Mouse (Mus musculus) G1E (cell line): ENCODE measurements around the gene Cdhr5. TPM values are rescaled to one million over a fixed set of nuclear protein-coding genes. Genes with fewer than 3 reads are reported as not detected.

Source experiments
- ATAC-seq: 2 replicates; pipeline ENCODE4 v1.8.0; 2016; ENCODE audit warnings: mild to moderate bottlenecking; ENCODE audit not compliant: insufficient number of reproducible peaks, poor library complexity, low FRiP score, severe bottlenecking; ENCODE audit errors: extremely low read depth
- DNase-seq: peaks from one replicate; pipeline ENCODE4 v3.0.0; 2012; ENCODE audit warnings: low spot score
- H3K27me3 ChIP-seq: 2 replicates; pipeline ENCODE4 v1.6.1; 2012; ENCODE audit warnings: mild to moderate bottlenecking, low read length, inconsistent platforms; ENCODE audit not compliant: insufficient read depth
- H3K36me3 ChIP-seq: replicated peaks from 2 replicates; pipeline ENCODE3; 2012; ENCODE audit warnings: mild to moderate bottlenecking, inconsistent platforms
- H3K4me1 ChIP-seq: 2 replicates; pipeline ENCODE4 v1.6.1; 2012; ENCODE audit warnings: low read depth, low read length, inconsistent platforms, mixed read lengths; ENCODE audit not compliant: insufficient read depth
- H3K4me3 ChIP-seq: 2 replicates; pipeline ENCODE4 v1.5.1; 2012; ENCODE audit warnings: low read depth, mild to moderate bottlenecking, inconsistent platforms, low read length, moderate library complexity, mixed read lengths
- H3K9me3 ChIP-seq: replicated peaks from 2 replicates; pipeline ENCODE4 v1.6.1; 2012; ENCODE audit warnings: inconsistent platforms
- CTCF ChIP-seq: IDR thresholded peaks from 2 replicates; pipeline ENCODE4 v1.5.1; 2012; ENCODE audit warnings: low read depth, low read length, inconsistent platforms, mixed read lengths
- GATA1 ChIP-seq: IDR thresholded peaks from 2 replicates; pipeline ENCODE4 v1.6.1; 2012; ENCODE audit warnings: borderline replicate concordance, low read length, inconsistent platforms, mixed read lengths
- GATA2 ChIP-seq: IDR thresholded peaks from 2 replicates; pipeline ENCODE4 v1.6.1; 2012; ENCODE audit warnings: low read depth, low read length, inconsistent platforms, borderline replicate concordance
- POLR2AphosphoS5 ChIP-seq: IDR thresholded peaks from 2 replicates; pipeline ENCODE4 v1.6.1; 2012; ENCODE audit warnings: low read depth, low read length, inconsistent platforms; ENCODE audit not compliant: insufficient replicate concordance
- TAL1 ChIP-seq: conservative IDR thresholded peaks from 2 replicates; pipeline ENCODE4 v1.6.1; 2012; ENCODE audit warnings: low read depth, low read length, inconsistent platforms, mixed read lengths
- polyA plus RNA-seq: library from polyadenylated mRNA; stranded (reverse); fragments of >175 nt; gene quantifications from 2 replicates; pipeline ENCODE4 v1.2.3, GENCODE M21; 2012
- total RNA-seq, 2 experiments: library from RNA; stranded (forward) in 1 of 2; stranded (reverse) in 1 of 2; fragments of 200-1000 nt in 1 of 2; fragments of >200 nt in 1 of 2; fragmentation: Nextera tagmentation in 1 of 2; gene quantifications; 2 replicates each; pipeline ENCODE4 v1.2.3; 2014 to 2017

The Cdhr5 gene
- total and polyA plus RNA-seq, 3 experiments, result 0.05 TPM; not detected in 2

DNA sequence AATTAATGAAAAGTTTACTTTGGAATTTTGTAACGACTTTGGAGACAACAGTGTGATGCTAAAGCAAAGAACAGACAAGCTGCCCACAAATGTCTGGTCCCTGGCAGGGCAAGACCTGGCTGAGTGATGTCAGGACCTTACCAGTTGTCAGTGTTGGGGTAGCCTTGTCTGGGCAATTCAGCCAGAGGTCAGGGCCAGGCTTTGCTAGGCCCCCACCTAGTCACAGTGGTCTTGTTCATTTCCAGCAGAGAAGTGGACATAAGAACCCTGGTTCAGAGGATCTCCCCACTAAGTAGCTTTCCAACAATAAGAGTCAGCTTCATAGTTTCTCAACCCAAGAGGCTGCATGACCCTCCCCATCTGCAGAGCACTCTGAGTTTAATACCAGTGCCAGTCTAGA lies 56.2 kb downstream of the Cdhr5 start:
- Histone ChIP-seq H3K27me3 (no peaks in the 10 kb centered on the region), H3K36me3 (peaks cover 47% of the 10 kb centered on the region), H3K9me3 (no peaks in the 10 kb centered on the region), H3K4me1 (peaks cover 73% of the 10 kb centered on the region), H3K4me3 (peak overlapping the region; percentile 99)
- DNase-seq (no peak), ATAC-seq (no peak)
- TF ChIP-seq POLR2AphosphoS5 (no peak), GATA2 (no peak), TAL1 (no peak), CTCF (no peak), GATA1 (no peak)

GRCm38 (mm10) chr7:141219558-141220099 lies 57.0 kb downstream of the Cdhr5 start:
- Histone ChIP-seq H3K9me3 (no peaks in the 10 kb centered on the region), H3K27me3 (no peaks in the 10 kb centered on the region), H3K36me3 (peaks cover 47% of the 10 kb centered on the region), H3K4me3 (peak overlapping the region; percentile 99; the same call in 1 of the 2 replicates), H3K4me1 (peaks cover 81% of the 10 kb centered on the region)
- ATAC-seq (no peak), DNase-seq (no peak)
- TF ChIP-seq GATA1 (no peak), CTCF (no peak), GATA2 (no peak), POLR2AphosphoS5 (no peak), TAL1 (no peak)

Other genes starting within 250 kb of the Cdhr5 start
Only the 20 nearest of the 29 such genes appear.
- 0.23 TPM in 1 of 2 replicates, not detected in the other for gene Ano9, start 159.0 kb downstream of the Cdhr5 start, total RNA-seq (2014; fragmentation: Nextera tagmentation)
- gene Ano9, start 159.0 kb downstream of the Cdhr5 start, total RNA-seq (2017), result 0.06 and 1.7 TPM in 2 replicates
- gene Ano9, start 159.0 kb downstream of the Cdhr5 start, polyA plus RNA-seq, result not detected in 2 replicates
- 10.2 and 43.3 TPM in 2 replicates for gene Ptdss2, start 154.4 kb downstream of the Cdhr5 start, total RNA-seq (2014; fragmentation: Nextera tagmentation)
- gene Ptdss2, start 154.4 kb downstream of the Cdhr5 start, total RNA-seq (2017), result 3.9 and 4.5 TPM in 2 replicates
- gene Ptdss2, start 154.4 kb downstream of the Cdhr5 start, polyA plus RNA-seq, result 29.4 and 45.3 TPM in 2 replicates
- 14.7 and 16.3 TPM in 2 replicates for gene Rnh1, start 103.9 kb downstream of the Cdhr5 start, total RNA-seq (2014; fragmentation: Nextera tagmentation)
- 40.6 and 51.8 TPM in 2 replicates for gene Rnh1, start 103.9 kb downstream of the Cdhr5 start, total RNA-seq (2017)
- gene Rnh1, start 103.9 kb downstream of the Cdhr5 start, polyA plus RNA-seq, result 3.0 and 12.6 TPM in 2 replicates
- gene Hras, start 82.8 kb downstream of the Cdhr5 start, total RNA-seq (2014; fragmentation: Nextera tagmentation), result 30.3 and 32.7 TPM in 2 replicates
- gene Hras, start 82.8 kb downstream of the Cdhr5 start, total RNA-seq (2017), result 29.3 and 31.5 TPM in 2 replicates
- gene Hras, start 82.8 kb downstream of the Cdhr5 start, polyA plus RNA-seq, result 31.1 and 38.9 TPM in 2 replicates
- 2.3 and 2.8 TPM in 2 replicates for gene Lrrc56, start 82.6 kb downstream of the Cdhr5 start, total RNA-seq (2014; fragmentation: Nextera tagmentation)
- 1.3 and 2.7 TPM in 2 replicates for gene Lrrc56, start 82.6 kb downstream of the Cdhr5 start, total RNA-seq (2017)
- 3.3 and 4.0 TPM in 2 replicates for gene Lrrc56, start 82.6 kb downstream of the Cdhr5 start, polyA plus RNA-seq
- 1.6 and 2.2 TPM in 2 replicates for gene Lmntd2, start 62.7 kb downstream of the Cdhr5 start, total RNA-seq (2014; fragmentation: Nextera tagmentation)
- gene Lmntd2, start 62.7 kb downstream of the Cdhr5 start, total RNA-seq (2017), result 0.52 and 0.93 TPM in 2 replicates
- 0.42 and 0.49 TPM in 2 replicates for gene Lmntd2, start 62.7 kb downstream of the Cdhr5 start, polyA plus RNA-seq
- gene Rassf7, start 60.9 kb downstream of the Cdhr5 start, total RNA-seq (2014; fragmentation: Nextera tagmentation), result 15.6 and 51.8 TPM in 2 replicates
- gene Rassf7, start 60.9 kb downstream of the Cdhr5 start, total RNA-seq (2017), result 4.9 and 8.9 TPM in 2 replicates
- gene Rassf7, start 60.9 kb downstream of the Cdhr5 start, polyA plus RNA-seq, result 14.1 and 16.8 TPM in 2 replicates
- 73.1 and 77.4 TPM in 2 replicates for gene Phrf1, start 48.0 kb downstream of the Cdhr5 start, total RNA-seq (2014; fragmentation: Nextera tagmentation)
- 45.1 and 61.4 TPM in 2 replicates for gene Phrf1, start 48.0 kb downstream of the Cdhr5 start, total RNA-seq (2017)
- 159 and 173 TPM in 2 replicates for gene Phrf1, start 48.0 kb downstream of the Cdhr5 start, polyA plus RNA-seq
- gene Irf7, start 10.3 kb downstream of the Cdhr5 start, total RNA-seq (2014; fragmentation: Nextera tagmentation), result 1.6 and 2.5 TPM in 2 replicates
- 6.2 and 6.8 TPM in 2 replicates for gene Irf7, start 10.3 kb downstream of the Cdhr5 start, total RNA-seq (2017)
- 12.9 and 17.6 TPM in 2 replicates for gene Irf7, start 10.3 kb downstream of the Cdhr5 start, polyA plus RNA-seq
- not detected in 2 replicates for gene Sct, start 2.3 kb upstream of the Cdhr5 start, total RNA-seq (2014; fragmentation: Nextera tagmentation)
- gene Sct, start 2.3 kb upstream of the Cdhr5 start, total RNA-seq (2017), result not detected in 2 replicates
- gene Sct, start 2.3 kb upstream of the Cdhr5 start, polyA plus RNA-seq, result not detected in 2 replicates
- gene Drd4, start 15.2 kb upstream of the Cdhr5 start, total RNA-seq (2014; fragmentation: Nextera tagmentation), result not detected in 2 replicates
- gene Drd4, start 15.2 kb upstream of the Cdhr5 start, total RNA-seq (2017), result 0.38 TPM in 1 of 2 replicates, not detected in the other
- not detected in 2 replicates for gene Drd4, start 15.2 kb upstream of the Cdhr5 start, polyA plus RNA-seq
- 35.3 and 41.2 TPM in 2 replicates for gene Deaf1, start 50.9 kb upstream of the Cdhr5 start, total RNA-seq (2014; fragmentation: Nextera tagmentation)
- 22.9 and 27.0 TPM in 2 replicates for gene Deaf1, start 50.9 kb upstream of the Cdhr5 start, total RNA-seq (2017)
- gene Deaf1, start 50.9 kb upstream of the Cdhr5 start, polyA plus RNA-seq, result 55.8 and 61.7 TPM in 2 replicates
- gene Tmem80, start 51.0 kb upstream of the Cdhr5 start, total RNA-seq (2014; fragmentation: Nextera tagmentation), result 22.5 and 24.4 TPM in 2 replicates
- gene Tmem80, start 51.0 kb upstream of the Cdhr5 start, total RNA-seq (2017), result 18.0 and 18.3 TPM in 2 replicates
- gene Tmem80, start 51.0 kb upstream of the Cdhr5 start, polyA plus RNA-seq, result 8.4 and 9.0 TPM in 2 replicates
- not detected in 2 replicates for gene Eps8l2, start 62.1 kb upstream of the Cdhr5 start, total RNA-seq (2014; fragmentation: Nextera tagmentation)
- gene Eps8l2, start 62.1 kb upstream of the Cdhr5 start, total RNA-seq (2017), result 0.33 TPM in 1 of 2 replicates, not detected in the other
- gene Eps8l2, start 62.1 kb upstream of the Cdhr5 start, polyA plus RNA-seq, result not detected in 2 replicates
- gene Taldo1, start 115.4 kb upstream of the Cdhr5 start, total RNA-seq (2014; fragmentation: Nextera tagmentation), result 59.1 and 68.2 TPM in 2 replicates
- gene Taldo1, start 115.4 kb upstream of the Cdhr5 start, total RNA-seq (2017), result 514 and 659 TPM in 2 replicates
- gene Taldo1, start 115.4 kb upstream of the Cdhr5 start, polyA plus RNA-seq, result 207 and 336 TPM in 2 replicates
- gene Gatd1, start 137.3 kb upstream of the Cdhr5 start, total RNA-seq (2014; fragmentation: Nextera tagmentation), result 22.6 and 30.8 TPM in 2 replicates
- gene Gatd1, start 137.3 kb upstream of the Cdhr5 start, total RNA-seq (2017), result 23.8 and 23.9 TPM in 2 replicates
- gene Gatd1, start 137.3 kb upstream of the Cdhr5 start, polyA plus RNA-seq, result 15.4 and 16.5 TPM in 2 replicates
- not detected in 2 replicates for gene Cend1, start 152.7 kb upstream of the Cdhr5 start, total RNA-seq (2014; fragmentation: Nextera tagmentation)
- gene Cend1, start 152.7 kb upstream of the Cdhr5 start, total RNA-seq (2017), result not detected in 2 replicates
- gene Cend1, start 152.7 kb upstream of the Cdhr5 start, polyA plus RNA-seq, result not detected in 2 replicates
- 16.3 and 20.8 TPM in 2 replicates for gene Slc25a22, start 161.1 kb upstream of the Cdhr5 start, total RNA-seq (2014; fragmentation: Nextera tagmentation)
- gene Slc25a22, start 161.1 kb upstream of the Cdhr5 start, total RNA-seq (2017), result 3.7 and 3.8 TPM in 2 replicates
- 51.8 and 54.9 TPM in 2 replicates for gene Slc25a22, start 161.1 kb upstream of the Cdhr5 start, polyA plus RNA-seq
- gene Pidd1, start 167.2 kb upstream of the Cdhr5 start, total RNA-seq (2014; fragmentation: Nextera tagmentation), result 22.9 and 29.6 TPM in 2 replicates
- 8.8 and 8.9 TPM in 2 replicates for gene Pidd1, start 167.2 kb upstream of the Cdhr5 start, total RNA-seq (2017)
- 40.1 and 59.6 TPM in 2 replicates for gene Pidd1, start 167.2 kb upstream of the Cdhr5 start, polyA plus RNA-seq
- 939 and 1,045 TPM in 2 replicates for gene Rplp2, start 170.6 kb upstream of the Cdhr5 start, total RNA-seq (2014; fragmentation: Nextera tagmentation)
- gene Rplp2, start 170.6 kb upstream of the Cdhr5 start, total RNA-seq (2017), result 1,867 and 2,370 TPM in 2 replicates
- gene Rplp2, start 170.6 kb upstream of the Cdhr5 start, polyA plus RNA-seq, result 5,272 and 6,746 TPM in 2 replicates